8 mouse cellular contexts compared by ENCODE assay signal in the genomic region with DNA sequence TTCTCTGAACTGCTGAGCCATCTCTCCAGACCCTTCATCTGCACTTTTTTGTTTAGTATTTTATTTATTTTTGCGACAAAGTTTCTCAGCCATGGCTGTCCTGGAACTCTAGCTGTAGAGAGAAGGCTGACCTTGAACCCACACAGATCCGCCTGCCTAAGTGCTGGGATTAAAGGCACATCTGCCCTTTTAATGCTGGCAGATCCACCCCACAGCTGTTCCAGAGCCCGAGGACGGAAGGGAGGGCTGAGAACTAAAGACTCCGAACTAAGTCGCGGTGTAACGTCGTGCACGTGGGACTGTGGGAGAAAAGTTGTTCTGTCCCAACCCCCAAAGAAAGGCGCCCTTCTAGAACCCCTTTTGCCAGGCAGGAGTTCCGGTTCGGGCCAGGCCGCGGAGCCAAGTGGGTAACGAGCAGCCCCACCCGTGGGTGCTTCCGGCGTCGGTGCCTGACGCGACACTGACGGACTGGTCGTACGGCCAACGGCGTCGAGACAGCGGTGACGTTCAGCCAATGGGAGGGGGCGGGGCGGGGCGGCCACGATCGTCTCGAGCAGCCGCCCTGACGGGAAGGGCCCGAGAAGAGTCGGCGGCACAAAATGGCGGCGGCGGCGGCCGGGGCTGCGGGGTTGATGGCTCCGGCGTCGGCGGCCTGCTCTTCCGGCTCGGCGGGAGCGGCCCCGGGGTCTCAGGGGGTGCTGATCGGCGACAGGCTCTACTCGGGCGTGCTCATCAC. TPM values are rescaled to one million over a fixed set of nuclear protein-coding genes. Genes with fewer than 3 reads are reported as not detected.
DNase-seq lines count a peak whose midpoint lies in the region; ATAC-seq and TF ChIP-seq lines count a peak whose summit lies in the region.

Gene Ccnl2 (plus strand): TSS at position 561 of the 736 bp plus-strand sequence.

- peaks cover 4% of the 10 kb centered on the region for H3K4me1 ChIP-seq in cortical plate, adult 2 months (ENCODE audit: control insufficient read depth, insufficient read depth, low read length)
- H3K4me1 ChIP-seq in megakaryocyte, embryonic 14.5 days, result peaks cover 48% of the 10 kb centered on the region

- TF ChIP-seq CTCF in cortical plate, adult 2 months (IDR thresholded peaks at IDR 0.05; ENCODE audit: extremely low read depth, insufficient read depth, low read length), result no peak

- H3K27ac ChIP-seq in cortical plate, adult 2 months (ENCODE audit: insufficient read depth, low read length), result peak within 1 kb of the TSS; percentile 90

- peak; percentile 81 to 90 for DNase-seq in gastrocnemius, adult 8-10 months (ENCODE audit: low spot score in 2 of 2)
- peak; percentile 58 for DNase-seq in hindlimb bud, embryonic 11.5 days (ENCODE audit: extremely low spot score, low read depth, low spot score)
- DNase-seq in left cerebral cortex, adult 8-10 months (ENCODE audit: low spot score in 2 of 2), result peak; percentile 74 to 93
- peak; percentile 97 for DNase-seq in right cerebral cortex, postnatal 10 days (ENCODE audit: low spot score in 2 of 2)
- peak; percentile 81 for DNase-seq in urinary bladder, postnatal 25 days (ENCODE audit: low spot score)

- H3K9me3 ChIP-seq in megakaryocyte, embryonic 14.5 days, result no peaks in the 10 kb centered on the region

- no peaks in the 10 kb centered on the region for H3K27me3 ChIP-seq in megakaryocyte, embryonic 14.5 days (replicated peaks)

- peak within 1 kb of the TSS; percentile 90 for H3K4me3 ChIP-seq in cortical plate, adult 2 months (ENCODE audit: insufficient read depth, low read length)
- H3K4me3 ChIP-seq in megakaryocyte, embryonic 14.5 days (replicated peaks), result peak within 1 kb of the TSS; percentile 100

- 0 out of 2 replicates have a peak, but pooled peaks have one; percentile 9 for TF ChIP-seq POLR2A in cortical plate, adult 2 months (IDR thresholded peaks at IDR 0.05; ENCODE audit: extremely low read depth, insufficient read depth, low read length)

- peak; percentile 99 for ATAC-seq in activated CD4-positive, CD25-positive, alpha-beta regulatory T cell, adult 4 months

- peaks cover 81% of the 10 kb centered on the region for H3K36me3 ChIP-seq in megakaryocyte, embryonic 14.5 days (replicated peaks; ENCODE audit: low read length)

RNA-seq across cellular contexts. Expression of gene Ccnl2, which starts in this region (rescaled TPM):
- polyA plus RNA-seq in activated CD4-positive, CD25-positive, alpha-beta regulatory T cell, adult 4 months (2017; shearing (Covaris generic)), result 100 to 1,000 TPM; 115 to 122 TPM
- 112 and 121 TPM in 2 replicates for polyA plus RNA-seq in cortical plate, adult 2 months (2012; rRNA removed)
- 10 to 100 TPM; 11.6 to 19.5 (median 15.0) TPM for total RNA-seq in gastrocnemius, adult 8-10 months (2022)
- 10 to 100 TPM; 54.7 to 60.9 (median 57.6) TPM for total RNA-seq in left cerebral cortex, adult 8-10 months (2022)
- polyA plus RNA-seq in megakaryocyte, embryonic 14.5 days (2012; ENCODE audit: insufficient read depth, low replicate concordance), result 8.4 and 15.4 TPM in 2 replicates

Comparison
In these comparisons a context has a peak if more than half of its experiments do, and no peak if none do; other contexts are left out.
1. Peak in every context shown above with its lines: DNase-seq, ATAC-seq, H3K4me3 ChIP-seq and H3K27ac ChIP-seq.